Mouse (Mus musculus): ENCODE results near the gene P4ha2.

DNA sequence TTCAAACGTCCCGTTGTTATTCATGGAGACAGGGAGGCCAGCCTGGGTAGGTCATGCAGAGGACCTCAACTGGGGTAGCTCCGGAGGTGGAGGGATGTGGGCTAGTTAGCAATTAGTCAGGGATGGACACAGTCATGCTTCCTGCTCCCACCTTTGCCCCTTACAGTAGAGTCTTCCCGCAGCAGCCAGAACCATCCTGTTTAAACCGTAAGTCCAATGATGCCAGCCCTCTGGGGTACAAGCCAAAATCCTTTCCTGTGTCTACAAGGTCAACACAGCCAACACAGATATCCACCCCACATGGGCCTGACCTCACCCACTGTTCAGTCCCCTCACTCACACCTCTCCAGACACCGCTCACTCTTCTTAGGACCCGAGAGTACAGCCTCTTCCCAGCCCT, 48.7 kb upstream of the P4ha2 start:
- TF ChIP-seq CTCF (IDR thresholded peaks at IDR 0.05; ENCODE audit: low read depth, low read length): no peak
- TF ChIP-seq POLR2A (IDR thresholded peaks at IDR 0.05; ENCODE audit: borderline replicate concordance, low read depth, low read length): no peak

Measured in bone marrow macrophage, adult 2 months (primary cell).